Mouse (Mus musculus) lung, postnatal 0 days (tissue): ENCODE measurements at regions not wholly inside any gene's neighbourhood (a gene's known extent, or its start where the extent isn't known, plus 50 kb on each side); places are given as distances from the start of the nearest gene placed in this dataset.

Experiments used
- CTCF ChIP-seq: IDR thresholded peaks from 2 replicates; pipeline ENCODE4 v1.5.1; 2016; ENCODE audit warnings: antibody characterized with exemption, mild to moderate bottlenecking
- EP300 ChIP-seq: IDR thresholded peaks from 2 replicates; pipeline ENCODE4 v1.6.1; 2016; ENCODE audit warnings: antibody characterized with exemption, mild to moderate bottlenecking, control low read depth

DNA sequence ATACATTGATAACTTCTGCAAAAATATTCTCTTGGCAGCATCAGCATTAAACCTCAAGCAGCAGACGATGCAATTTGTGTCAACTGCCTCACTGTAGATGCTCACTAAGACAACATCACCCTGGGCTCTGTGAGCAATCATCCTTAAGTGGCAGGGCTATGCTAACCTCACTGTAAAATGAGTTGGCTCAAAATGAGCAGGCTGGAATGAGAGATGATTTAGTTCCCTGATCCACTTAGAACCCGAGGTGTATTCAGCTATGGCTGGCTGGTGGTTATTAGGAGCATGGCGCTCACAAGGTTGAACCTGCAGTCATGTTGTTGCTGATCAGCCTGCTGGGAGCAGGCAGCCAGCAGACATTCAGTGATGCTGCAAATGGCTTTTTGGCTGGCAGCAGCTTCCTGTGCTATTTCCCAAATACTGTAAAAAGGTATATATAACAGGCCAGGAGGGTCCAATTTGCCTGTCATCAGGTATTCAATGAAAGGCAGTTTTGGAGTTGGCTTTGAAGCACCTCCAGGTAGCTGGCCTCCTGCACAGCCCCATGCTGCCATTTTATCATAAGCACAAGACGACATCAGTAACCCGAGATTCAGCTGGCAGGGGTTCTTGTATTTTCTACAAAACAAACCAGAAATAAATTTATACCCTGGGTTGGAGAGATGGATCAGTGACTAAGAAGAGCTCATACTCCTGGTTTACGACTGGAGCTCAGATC, 159.6 kb upstream of the Nrsn1 start:
- no peak for TF ChIP-seq CTCF
- no peak for TF ChIP-seq EP300
